8 mouse cellular contexts compared by ENCODE assay signal in the genomic region with DNA sequence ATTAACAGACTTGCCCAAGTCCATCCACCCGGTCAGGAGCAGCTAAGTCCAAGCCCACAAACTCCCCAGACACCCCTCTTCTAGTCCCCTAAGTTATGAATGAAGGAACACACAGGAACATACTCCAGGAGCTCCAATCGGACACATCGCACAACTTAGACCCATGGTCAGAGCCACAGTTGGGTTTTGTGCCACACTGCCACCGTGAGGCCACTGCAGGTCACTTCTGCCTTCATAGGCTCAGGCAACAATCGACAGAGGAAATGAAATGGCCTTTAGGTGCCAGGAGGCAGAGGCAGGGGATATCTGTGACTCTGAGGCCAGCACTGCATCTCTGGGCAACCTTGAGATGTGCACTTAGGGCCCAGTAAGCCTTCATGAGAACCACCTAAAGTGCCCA. TPM values are rescaled to one million over a fixed set of nuclear protein-coding genes. Genes with fewer than 3 reads are reported as not detected.
DNase-seq lines count a peak whose midpoint lies in the region; ATAC-seq lines count a peak whose summit lies in the region.

No protein-coding gene starts in this region.

- no peak overlapping the region for H3K4me3 ChIP-seq in liver, embryonic 12.5 days
- H3K4me3 ChIP-seq in hindbrain, embryonic 13.5 days, result no peak overlapping the region
- H3K4me3 ChIP-seq in midbrain, embryonic 15.5 days, result no peak overlapping the region

- no peak overlapping the region for H3K4me2 ChIP-seq in liver, embryonic 12.5 days
- no peak overlapping the region for H3K4me2 ChIP-seq in hindbrain, embryonic 13.5 days
- H3K4me2 ChIP-seq in midbrain, embryonic 15.5 days, result no peak overlapping the region

- peaks cover 30% of the 10 kb centered on the region for H3K27me3 ChIP-seq in liver, embryonic 12.5 days (replicated peaks)
- peaks cover 17% of the 10 kb centered on the region for H3K27me3 ChIP-seq in hindbrain, embryonic 13.5 days
- no peaks in the 10 kb centered on the region for H3K27me3 ChIP-seq in midbrain, embryonic 15.5 days (replicated peaks)

- 0 out of 2 replicates have a peak, but pooled peaks cover 3% of the 10 kb centered on the region for H3K36me3 ChIP-seq in liver, embryonic 12.5 days
- no peaks in the 10 kb centered on the region for H3K36me3 ChIP-seq in hindbrain, embryonic 13.5 days
- no peaks in the 10 kb centered on the region for H3K36me3 ChIP-seq in midbrain, embryonic 15.5 days (replicated peaks)

- no peak overlapping the region for H3K9ac ChIP-seq in liver, embryonic 12.5 days
- H3K9ac ChIP-seq in hindbrain, embryonic 13.5 days, result no peak overlapping the region
- H3K9ac ChIP-seq in midbrain, embryonic 15.5 days, result no peak overlapping the region

- intact Hi-C loops in left cerebral cortex, postnatal 14 days (cut with DNase I), result loop anchor here (1.0 kb wide), 1 partner anchor 136 kb away; no protein-coding TSS in a partner anchor

- H3K27ac ChIP-seq in liver, embryonic 12.5 days, result no peak overlapping the region
- H3K27ac ChIP-seq in hindbrain, embryonic 13.5 days, result no peak overlapping the region
- H3K27ac ChIP-seq in midbrain, embryonic 15.5 days, result no peak overlapping the region

- peaks cover 21% of the 10 kb centered on the region for H3K4me1 ChIP-seq in liver, embryonic 12.5 days
- peaks cover 5% of the 10 kb centered on the region; the same call in 1 of the 2 replicates for H3K4me1 ChIP-seq in hindbrain, embryonic 13.5 days (replicated peaks)
- H3K4me1 ChIP-seq in midbrain, embryonic 15.5 days, result no peaks in the 10 kb centered on the region

- WGBS in liver, embryonic 12.5 days (ENCODE audit: insufficient replicate concordance), result 11% methylated on average over 5 of the region's 5 CpGs
- WGBS in hindbrain, embryonic 13.5 days, result 14% methylated on average over 5 of the region's 5 CpGs
- WGBS in midbrain, embryonic 15.5 days, result 8% methylated on average over 5 of the region's 5 CpGs

- no peak for ATAC-seq in liver, embryonic 12.5 days
- ATAC-seq in hindbrain, embryonic 13.5 days (ENCODE audit: low FRiP score), result 0 out of 2 replicates have a peak, but pooled peaks have one; percentile 46
- peak; percentile 67; the same call in 1 of the 2 replicates for ATAC-seq in midbrain, embryonic 15.5 days (replicated peaks)

- peak; percentile 63 for DNase-seq in liver
- peak; percentile 79 for DNase-seq in cerebellum, adult 8-10 months
- DNase-seq in forelimb bud, embryonic 11.5 days (ENCODE audit: low read depth, low spot score), result peak; percentile 57
- DNase-seq in left cerebral cortex, postnatal 14 days (ENCODE audit: low spot score in 2 of 2), result peak; percentile 79 to 81
- peak; percentile 45 for DNase-seq in spleen, adult 12 weeks (ENCODE audit: low spot score)

- H3K9me3 ChIP-seq in liver, embryonic 12.5 days (replicated peaks), result no peaks in the 10 kb centered on the region
- H3K9me3 ChIP-seq in hindbrain, embryonic 13.5 days, result no peaks in the 10 kb centered on the region
- no peaks in the 10 kb centered on the region for H3K9me3 ChIP-seq in midbrain, embryonic 15.5 days

RNA-seq across cellular contexts. Expression of a gene that starts 11.3 kb away (rescaled TPM):
- polyA plus RNA-seq in liver, embryonic 12.5 days (2016; fragmentation: Nextera tagmentation; extraction: Ambion mirVana), result 6.9 and 7.8 TPM in 2 replicates
- 0.70 and 0.89 TPM in 2 replicates for polyA plus RNA-seq in hindbrain, embryonic 13.5 days (2015; fragmentation: Nextera tagmentation; extraction: Ambion mirVana)
- total RNA-seq in left cerebral cortex, postnatal 14 days (2021), result 10 to 100 TPM; 12.5 to 15.3 TPM
- 0.27 and 0.35 TPM in 2 replicates for polyA plus RNA-seq in midbrain, embryonic 15.5 days (2015; fragmentation: Nextera tagmentation; extraction: Ambion mirVana)

RNA-seq across cellular contexts. Expression of a gene that starts 31.2 kb away (rescaled TPM):
- polyA plus RNA-seq in liver, embryonic 12.5 days (2016; fragmentation: Nextera tagmentation; extraction: Ambion mirVana), result 130 and 131 TPM in 2 replicates
- polyA plus RNA-seq in hindbrain, embryonic 13.5 days (2015; fragmentation: Nextera tagmentation; extraction: Ambion mirVana), result 83.4 and 93.0 TPM in 2 replicates
- total RNA-seq in left cerebral cortex, postnatal 14 days (2021), result 100 to 1,000 TPM; 321 to 322 TPM
- polyA plus RNA-seq in midbrain, embryonic 15.5 days (2015; fragmentation: Nextera tagmentation; extraction: Ambion mirVana), result 126 and 135 TPM in 2 replicates

RNA-seq across cellular contexts. Expression of a gene that starts 38.3 kb away (rescaled TPM):
- polyA plus RNA-seq in liver, embryonic 12.5 days (2016; fragmentation: Nextera tagmentation; extraction: Ambion mirVana), result 0.14 and 0.51 TPM in 2 replicates
- polyA plus RNA-seq in hindbrain, embryonic 13.5 days (2015; fragmentation: Nextera tagmentation; extraction: Ambion mirVana), result 1.4 and 1.6 TPM in 2 replicates
- 1 to 10 TPM; 2.2 to 3.1 TPM for total RNA-seq in left cerebral cortex, postnatal 14 days (2021)
- polyA plus RNA-seq in midbrain, embryonic 15.5 days (2015; fragmentation: Nextera tagmentation; extraction: Ambion mirVana), result 1.2 and 1.5 TPM in 2 replicates

RNA-seq across cellular contexts. Expression of a gene that starts 38.6 kb away (rescaled TPM):
- 25.4 and 30.7 TPM in 2 replicates for polyA plus RNA-seq in liver, embryonic 12.5 days (2016; fragmentation: Nextera tagmentation; extraction: Ambion mirVana)
- 19.9 and 21.8 TPM in 2 replicates for polyA plus RNA-seq in hindbrain, embryonic 13.5 days (2015; fragmentation: Nextera tagmentation; extraction: Ambion mirVana)
- total RNA-seq in left cerebral cortex, postnatal 14 days (2021), result 10 to 100 TPM; 22.6 to 23.2 TPM
- 19.8 and 21.1 TPM in 2 replicates for polyA plus RNA-seq in midbrain, embryonic 15.5 days (2015; fragmentation: Nextera tagmentation; extraction: Ambion mirVana)
